Mouse (Mus musculus) layer of hippocampus, postnatal 14 days (tissue): Measurements from ENCODE around the gene Nrp1. TPM values are rescaled to one million over a fixed set of nuclear protein-coding genes. Genes with fewer than 3 reads are reported as not detected.

Source experiments
- DNase-seq, 2 experiments: peaks; one replicate each; pipeline ENCODE4 v3.0.0; 2021 to 2022; ENCODE audit warnings: low spot score in 2 of 2, mixed read lengths in 1 of 2
- total RNA-seq, 2 experiments: library from RNA; stranded (reverse); gene quantifications; 2 replicates each; pipeline ENCODE4 v1.2.3; 2021

The Nrp1 gene
- total RNA-seq, 2 experiments from 2014 or later, result 127 to 140 TPM

GRCm38 (mm10) chr8:128362940-128363595 lies 4.7 kb downstream of the Nrp1 start:
- DNase-seq, result peak; percentile 83 to 93

GRCm38 (mm10) chr8:128370496-128370895 lies 12.1 kb downstream of the Nrp1 start:
- no peak for DNase-seq

GRCm38 (mm10) chr8:128371026-128371425 lies 12.6 kb downstream of the Nrp1 start:
- no peak for DNase-seq

GRCm38 (mm10) chr8:128371789-128372188 lies 13.4 kb downstream of the Nrp1 start:
- DNase-seq, result no peak

- no peak for DNase-seq
Measured at GRCm38 (mm10) chr8:128372724-128373123, 14.3 kb downstream of the Nrp1 start.

GRCm38 (mm10) chr8:128373418-128373817 lies 15.0 kb downstream of the Nrp1 start:
- DNase-seq, result no peak

- DNase-seq, result no peak
Measured at GRCm38 (mm10) chr8:128375291-128375690, 16.9 kb downstream of the Nrp1 start.

- DNase-seq, result no peak
Measured at GRCm38 (mm10) chr8:128383176-128383575, 24.8 kb downstream of the Nrp1 start.

GRCm38 (mm10) chr8:128384366-128384765 lies 26.0 kb downstream of the Nrp1 start:
- DNase-seq, result no peak

- no peak for DNase-seq
Measured at GRCm38 (mm10) chr8:128384921-128385332, 26.5 kb downstream of the Nrp1 start.

- DNase-seq, result no peak
Measured at GRCm38 (mm10) chr8:128386963-128387621, 28.7 kb downstream of the Nrp1 start.

GRCm38 (mm10) chr8:128390759-128391158 lies 32.4 kb downstream of the Nrp1 start:
- no peak for DNase-seq

GRCm38 (mm10) chr8:128391182-128391760 lies 32.9 kb downstream of the Nrp1 start:
- no peak for DNase-seq

GRCm38 (mm10) chr8:128394671-128395193 lies 36.3 kb downstream of the Nrp1 start:
- no peak for DNase-seq

GRCm38 (mm10) chr8:128396968-128397367 lies 38.6 kb downstream of the Nrp1 start:
- DNase-seq, result no peak

- DNase-seq, result no peak
Measured at GRCm38 (mm10) chr8:128397441-128397840, 39.0 kb downstream of the Nrp1 start.

GRCm38 (mm10) chr8:128398472-128399091 lies 40.2 kb downstream of the Nrp1 start:
- peak in 1 of 2 experiments; percentile 29 for DNase-seq

- no peak for DNase-seq
Measured at GRCm38 (mm10) chr8:128400286-128400685, 41.9 kb downstream of the Nrp1 start.

GRCm38 (mm10) chr8:128404876-128405275 lies 46.5 kb downstream of the Nrp1 start:
- no peak for DNase-seq

- no peak for DNase-seq
Measured at GRCm38 (mm10) chr8:128413381-128413780, 55.0 kb downstream of the Nrp1 start.
